Mouse (Mus musculus) layer of hippocampus, adult 11-12 months (tissue): ENCODE results near the gene Ccdc134.
"Not testable (repeated sequence)": the region's sequence is repeated elsewhere in the genome, so short reads cannot be mapped to it uniquely, and the experiment has no call there.

Experiments used
- DNase-seq: peaks from one replicate; pipeline ENCODE4 v3.0.0; 2022; ENCODE audit warnings: low spot score

Ccdc134 gene

GRCm38 (mm10) chr15:82127426-82128374 lies at the start of gene Ccdc134:
Gene Ccdc134, plus strand, starts transcription at chr15:82127922.
- peak; percentile 97 for DNase-seq

DNA sequence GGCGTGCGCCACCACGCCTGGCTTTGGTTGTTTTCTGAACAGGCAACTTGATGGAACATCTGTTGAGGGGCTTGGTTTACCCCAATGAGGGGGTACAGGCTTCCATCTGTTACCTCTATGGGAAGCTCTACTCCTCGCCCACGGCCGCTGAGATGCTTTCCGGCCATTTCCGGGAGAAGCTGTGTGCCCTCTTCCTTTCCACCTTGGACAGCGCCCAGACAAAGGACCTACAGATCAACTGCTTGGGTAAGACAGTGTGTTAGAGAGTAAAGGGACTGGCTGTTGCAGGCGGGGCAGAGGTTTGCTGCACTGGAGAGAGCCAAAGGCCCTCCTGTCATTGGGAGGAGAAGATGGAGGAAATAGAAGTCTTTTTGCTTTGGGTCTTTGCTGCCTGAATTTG lies 47.8 kb upstream of the Ccdc134 start:
- DNase-seq = no peak

- DNase-seq = peak; percentile 70
These were observed 46.6 kb upstream of the Ccdc134 start for GRCm38 (mm10) chr15:82081161-82081560.

GRCm38 (mm10) chr15:82085606-82086005 lies 42.1 kb upstream of the Ccdc134 start:
- DNase-seq = no peak

DNA sequence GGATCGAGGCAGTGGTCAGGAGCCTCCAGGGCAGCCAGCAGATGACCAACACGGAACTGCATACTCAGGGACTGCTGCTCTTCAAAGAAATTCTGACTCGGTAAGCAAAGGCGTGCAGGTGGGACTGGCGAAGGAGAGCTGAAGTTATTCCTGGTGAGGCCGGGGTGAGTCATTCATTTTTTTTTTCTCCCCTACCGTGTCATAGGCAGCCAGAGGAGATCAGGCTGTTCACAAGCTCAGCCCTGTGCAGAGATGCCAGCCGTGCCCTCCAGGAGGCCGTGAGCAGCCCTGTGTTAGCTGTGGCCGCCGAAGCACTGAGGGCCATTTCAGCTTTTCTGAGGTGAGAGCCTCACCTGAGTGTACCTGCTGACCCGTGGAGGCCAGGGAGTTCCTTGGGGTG lies 41.6 kb upstream of the Ccdc134 start:
- no peak for DNase-seq

- DNase-seq = no peak
These were observed 40.5 kb upstream of the Ccdc134 start for GRCm38 (mm10) chr15:82087266-82087665.

DNA sequence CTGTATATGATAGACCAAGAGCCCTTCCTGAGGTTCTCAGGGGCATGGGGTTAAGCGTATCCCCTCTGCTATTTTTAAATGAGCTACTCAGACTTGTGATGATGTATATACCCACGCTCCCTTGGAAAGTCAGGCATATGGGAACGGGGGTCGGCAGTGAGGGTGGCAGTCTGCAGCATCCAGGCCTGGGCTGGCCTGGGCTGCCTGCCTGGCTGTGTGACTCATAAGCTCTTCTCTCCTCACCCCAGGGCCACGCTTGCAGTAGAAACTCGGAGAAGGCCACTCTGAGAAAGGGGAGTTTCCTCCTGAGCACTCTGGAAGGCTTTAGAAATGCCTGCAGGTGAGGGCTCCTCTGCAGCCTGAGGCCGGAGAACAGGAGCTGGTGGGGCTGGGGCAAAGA lies 36.7 kb upstream of the Ccdc134 start:
- no peak for DNase-seq

DNA sequence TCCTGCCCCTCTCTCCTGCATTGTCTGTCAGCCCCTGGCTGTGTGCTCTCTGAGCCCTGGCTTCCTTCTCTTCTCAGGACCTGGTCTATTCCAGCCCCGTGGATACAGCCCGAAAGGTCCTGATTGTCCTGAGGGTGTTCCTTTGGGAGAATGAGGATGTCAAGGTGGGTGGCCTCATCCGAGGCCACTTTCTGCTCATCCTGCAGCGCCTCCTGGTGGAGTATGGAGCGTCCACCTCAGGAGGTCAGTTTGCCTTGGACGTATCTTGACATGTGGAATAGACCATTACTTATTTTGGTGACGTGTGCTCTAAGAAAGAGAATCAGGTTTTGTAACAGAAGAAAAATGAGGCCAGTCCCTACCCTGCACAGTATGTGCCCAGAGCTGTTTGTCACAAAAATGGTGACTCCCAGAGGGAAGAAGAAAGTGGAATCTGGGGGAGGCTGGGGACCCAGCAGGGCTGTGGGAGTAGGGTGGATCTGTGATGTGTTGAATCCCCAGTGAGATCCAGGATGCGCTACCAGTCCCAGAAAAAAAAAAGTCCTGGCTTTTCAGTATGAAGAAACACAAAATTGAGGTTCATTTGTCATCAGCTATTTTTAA lies 20.7 kb upstream of the Ccdc134 start:
- peak; percentile 44 for DNase-seq

- DNase-seq = no peak
These were observed 7.2 kb upstream of the Ccdc134 start for GRCm38 (mm10) chr15:82120544-82120943.

- DNase-seq = not testable (repeated sequence)
These were observed 1.0 kb upstream of the Ccdc134 start for GRCm38 (mm10) chr15:82126690-82127089.

GRCm38 (mm10) chr15:82128398-82128797 lies 676 bp downstream of the Ccdc134 start:
- no peak for DNase-seq

DNA sequence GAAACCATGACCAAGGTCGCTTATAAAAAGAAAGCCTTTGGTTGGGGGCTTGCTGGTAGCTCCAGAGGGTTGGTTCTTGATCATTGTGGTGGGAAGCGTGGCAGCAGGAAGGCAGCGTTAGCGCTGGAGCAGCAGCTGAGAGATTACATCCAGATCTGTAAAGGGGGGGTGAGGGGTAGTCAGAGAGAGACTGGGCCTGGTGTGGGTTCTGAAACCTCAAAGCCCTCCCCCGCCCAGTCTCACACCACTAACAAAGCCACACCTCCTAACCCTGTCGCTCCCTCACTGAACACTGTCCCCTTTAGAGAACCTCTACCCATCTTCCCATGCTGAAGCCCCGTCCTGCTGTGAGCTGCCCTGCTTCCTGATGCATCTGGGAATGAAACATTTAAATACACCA lies 2.9 kb downstream of the Ccdc134 start:
- no peak for DNase-seq

GRCm38 (mm10) chr15:82135372-82135771 lies 7.7 kb downstream of the Ccdc134 start:
- peak; percentile 46 for DNase-seq

- DNase-seq = peak; percentile 70
These were observed 10.8 kb downstream of the Ccdc134 start for GRCm38 (mm10) chr15:82138565-82138964.

- DNase-seq = no peak
These were observed 11.5 kb downstream of the Ccdc134 start for GRCm38 (mm10) chr15:82139196-82139595.

GRCm38 (mm10) chr15:82140355-82140754 lies 12.6 kb downstream of the Ccdc134 start:
- no peak for DNase-seq

DNA sequence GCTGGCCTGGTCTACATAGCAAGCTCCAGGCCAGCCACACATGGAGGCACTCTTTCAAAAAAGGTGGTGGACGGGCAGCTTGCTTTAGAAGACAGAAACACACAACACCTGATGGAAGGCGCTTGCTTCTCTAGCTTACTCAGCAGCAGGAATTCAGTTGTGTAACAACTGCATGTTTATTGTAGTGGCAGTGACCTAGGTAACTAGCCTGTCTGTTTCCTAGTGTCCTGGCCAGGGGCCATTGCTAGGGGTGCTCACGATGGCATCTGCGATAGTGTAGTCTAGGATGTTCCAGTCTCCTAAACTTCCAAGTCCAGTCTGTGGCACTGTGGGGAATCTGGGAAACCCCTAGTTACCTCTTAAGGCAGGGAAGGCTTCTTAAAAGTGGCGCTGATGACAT lies 16.4 kb downstream of the Ccdc134 start:
- no peak for DNase-seq

GRCm38 (mm10) chr15:82145408-82145807 lies 17.7 kb downstream of the Ccdc134 start:
- DNase-seq = no peak

GRCm38 (mm10) chr15:82145851-82146769 lies 18.4 kb downstream of the Ccdc134 start:
- no peak for DNase-seq

GRCm38 (mm10) chr15:82146770-82147610 lies 19.3 kb downstream of the Ccdc134 start, which contains the start of gene Srebf2:
Gene Srebf2, plus strand, starts transcription at chr15:82147181.
- peak; percentile 99 for DNase-seq

- peak; percentile 58 for DNase-seq
These were observed 19.9 kb downstream of the Ccdc134 start for GRCm38 (mm10) chr15:82147611-82148111.
